Mouse (Mus musculus) erythroblast, embryonic 14.5 days (primary cell): ENCODE data around the gene Olfr633.

Experiments
- GATA1 ChIP-seq: IDR thresholded peaks from 2 replicates; pipeline ENCODE4 v1.6.1; 2012; ENCODE audit warnings: low read length, inconsistent platforms, mixed read lengths
- TAL1 ChIP-seq: IDR thresholded peaks from 3 replicates; pipeline ENCODE4 v1.6.1; 2012; ENCODE audit warnings: low read length, inconsistent platforms, mixed read lengths

GRCm38 (mm10) chr7:103942730-103943129 lies 1.5 kb upstream of the Olfr633 start:
- TF ChIP-seq GATA1 (no peak), TAL1 (no peak)
